ENCODE assay signal across 15 mouse cellular contexts in genomic region chr13:93900934-93901626, GRCm38 (mm10).
A peak's percentile ranks its signal among the peaks of the same experiment; 100 is the strongest.
DNase-seq lines count a peak whose midpoint lies in the region; ATAC-seq lines count a peak whose summit lies in the region.
"Had no signal": no experiment of that assay in that cellular context is flagged by ENCODE, and none has a peak within 500 bp of the region (broad histone marks: within the 10 kb centered on the region; RNA-seq: fewer than 3 reads in every experiment).

No protein-coding gene starts in this region.

- DNase-seq in heart, adult 11 months, result peak; percentile 80
- DNase-seq in heart, adult 8-10 months (ENCODE audit: low spot score), result no peak
- DNase-seq in lung, postnatal 36 days, result peak; percentile 46
- DNase-seq in lung, postnatal 14 days, result no peak
- no peak for DNase-seq in adrenal gland, postnatal 10 days
- DNase-seq: adrenal gland, postnatal 25 days; cerebellum, adult 18-20 months; gastrocnemius, postnatal 14 days; kidney, adult 2 months; lung, postnatal 4 days; right cerebral cortex, postnatal 4 days had no signal

- peak; percentile 7 to 66; a peak in 1 of 4 replicates for ATAC-seq in hematopoietic stem cell, adult 5-6 weeks (replicated peaks in 1 of 2; ENCODE audit: insufficient read depth in 1 of 2, low FRiP score in 2 of 2, low TSS enrichment in 1 of 2, low read depth in 1 of 2, poor library complexity in 2 of 2, severe bottlenecking in 2 of 2)
- peak; percentile 85 for ATAC-seq in megakaryocyte progenitor cell, adult 5-6 weeks (replicated peaks; ENCODE audit: poor library complexity)
- ATAC-seq: activated CD4-positive, CD25-positive, alpha-beta regulatory T cell, adult 4 months; inflammation-experienced regulatory T-cells, adult 6 months had no signal

Comparison
In these comparisons a context has a peak if more than half of its experiments do, and no peak if none do; other contexts are left out.
1. DNase-seq: peak in heart, adult 11 months (single experiment) and lung, postnatal 36 days (single experiment); none in heart, adult 8-10 months (single experiment), lung, postnatal 14 days (single experiment) and adrenal gland, postnatal 10 days (single experiment).